Mouse (Mus musculus) forebrain, embryonic 12.5 days (tissue): ENCODE measurements around the gene Apol11b. TPM values are rescaled to one million over a fixed set of nuclear protein-coding genes. Genes with fewer than 3 reads are reported as not detected.
A peak's percentile ranks its signal among the peaks of the same experiment; 100 is the strongest.
"Not testable (repeated sequence)": the region's sequence is repeated elsewhere in the genome, so short reads cannot be mapped to it uniquely, and the experiment has no call there.

Source experiments
- ATAC-seq: fragments of 200-750 bp; cut with Nextera tagmentation; 2 replicates; pipeline ENCODE4 v1.8.0; 2017; ENCODE audit warnings: moderate TSS enrichment; ENCODE audit not compliant: low FRiP score
- H3K27ac ChIP-seq: fragments of 300-500 bp; sonication (generic); 2 replicates; pipeline ENCODE4 v1.5.1; 2016; ENCODE audit warnings: mild to moderate bottlenecking
- H3K27me3 ChIP-seq: fragments of 300-500 bp; sonication (generic); 2 replicates; pipeline ENCODE4 v1.6.1; 2016; ENCODE audit warnings: mild to moderate bottlenecking
- H3K36me3 ChIP-seq: fragments of 300-500 bp; sonication (generic); replicated peaks from 2 replicates; pipeline ENCODE4 v1.6.1; 2016; ENCODE audit warnings: mild to moderate bottlenecking
- H3K4me1 ChIP-seq: fragments of 300-500 bp; sonication (generic); 2 replicates; pipeline ENCODE4 v1.6.1; 2016
- H3K4me2 ChIP-seq: fragments of 300-500 bp; sonication (generic); 2 replicates; pipeline ENCODE4 v1.6.1; 2016; ENCODE audit warnings: mild to moderate bottlenecking, moderate library complexity
- H3K4me3 ChIP-seq: fragments of 300-500 bp; sonication (generic); replicated peaks from 2 replicates; pipeline ENCODE4 v1.5.1; 2016; ENCODE audit warnings: mild to moderate bottlenecking
- H3K9ac ChIP-seq: fragments of 300-500 bp; sonication (generic); 2 replicates; pipeline ENCODE4 v1.6.1; 2016; ENCODE audit warnings: mild to moderate bottlenecking
- H3K9me3 ChIP-seq: fragments of 300-500 bp; sonication (generic); 2 replicates; pipeline ENCODE4 v1.6.1; 2016
- WGBS: fragments of 180-500 bp; shearing (Covaris S2); methylation state at CpG from one replicate; pipeline ENCODE4 v1.1.7; 2016; 5-methylcytosine and 5-hydroxymethylcytosine counted together
- polyA plus RNA-seq: library from polyadenylated mRNA; unstranded; fragments of >200 nt; fragmentation: Nextera tagmentation; extraction: Ambion mirVana; gene quantifications from 2 replicates; pipeline ENCODE4 v1.2.1, GENCODE M21; 2016

The Apol11b gene
- not detected in 2 replicates for polyA plus RNA-seq

DNA sequence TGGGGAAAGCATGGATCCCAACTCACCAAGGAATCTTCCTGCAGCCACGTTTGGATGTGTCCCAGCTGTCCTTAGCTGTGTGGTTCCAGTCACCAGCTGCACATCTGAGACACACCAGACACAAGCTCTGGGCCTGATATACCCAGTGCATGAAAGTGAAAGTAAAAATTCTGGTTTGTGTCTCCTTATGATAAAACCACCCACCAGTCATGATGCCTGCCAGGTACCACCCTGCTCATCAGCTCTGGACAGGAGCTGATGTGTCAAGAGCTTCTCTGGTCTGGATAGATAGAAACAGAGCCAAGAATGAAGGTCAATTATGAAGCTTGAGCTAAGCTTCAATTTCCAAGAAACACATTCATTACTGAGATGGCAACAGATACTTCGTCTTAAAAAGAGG, at the start of gene Apol11b:
Gene Apol11b, minus strand, starts transcription at position 111 of the 400 bp plus-strand sequence.
- H3K9ac ChIP-seq, H3K9me3 ChIP-seq, H3K27me3 ChIP-seq, H3K36me3 ChIP-seq, H3K4me2 ChIP-seq, H3K27ac ChIP-seq, H3K4me3 ChIP-seq, ATAC-seq, H3K4me1 ChIP-seq: not testable (repeated sequence)
- WGBS = 76% methylated on average over 2 of the region's 2 CpGs

DNA sequence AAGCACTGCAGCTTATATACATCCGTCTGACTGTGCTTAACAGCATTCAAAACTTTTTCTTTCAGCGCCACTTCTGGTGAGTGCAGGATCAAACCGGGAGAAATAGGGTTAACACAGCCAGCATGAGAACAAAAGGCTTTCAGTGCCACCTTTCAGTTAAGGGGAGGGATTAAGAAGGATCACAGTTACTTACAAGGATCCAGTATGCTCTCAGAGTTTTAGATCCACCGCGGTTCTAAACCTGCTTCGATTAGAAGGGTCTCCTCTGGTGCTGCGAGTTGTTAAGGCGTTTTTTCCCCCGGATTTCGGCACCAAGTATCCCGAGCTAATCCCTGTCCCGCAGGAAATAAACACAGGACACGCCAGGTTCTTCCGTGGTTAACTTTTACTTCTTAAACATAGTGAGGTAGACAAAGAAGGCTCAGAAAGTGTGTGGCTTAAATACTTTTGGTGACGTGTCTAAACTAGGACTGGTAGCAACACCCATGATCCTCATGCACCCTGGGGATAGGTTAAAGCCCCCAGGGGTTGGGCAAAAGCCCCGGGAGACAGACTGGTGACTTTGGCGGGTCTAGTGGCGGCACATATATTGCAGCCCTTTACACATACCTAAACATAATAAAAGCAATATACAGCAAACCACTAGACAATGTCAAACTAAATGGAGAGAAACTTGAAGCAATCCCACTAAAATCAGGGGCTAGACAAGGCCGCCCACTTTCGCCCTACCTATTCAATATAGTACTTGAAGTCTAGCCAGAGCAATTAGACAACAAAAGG, 48.6 kb upstream of the Apol11b start:
- H3K27ac ChIP-seq, H3K36me3 ChIP-seq, H3K4me1 ChIP-seq, H3K9me3 ChIP-seq, ATAC-seq, H3K27me3 ChIP-seq: not testable (repeated sequence)
- Histone ChIP-seq H3K4me3 (peak overlapping the region; percentile 29), H3K9ac (peak overlapping the region; percentile 38; the same call in 1 of the 2 replicates), H3K4me2 (peak overlapping the region; percentile 51)
- 6% methylated on average over 20 of the region's 20 CpGs for WGBS

DNA sequence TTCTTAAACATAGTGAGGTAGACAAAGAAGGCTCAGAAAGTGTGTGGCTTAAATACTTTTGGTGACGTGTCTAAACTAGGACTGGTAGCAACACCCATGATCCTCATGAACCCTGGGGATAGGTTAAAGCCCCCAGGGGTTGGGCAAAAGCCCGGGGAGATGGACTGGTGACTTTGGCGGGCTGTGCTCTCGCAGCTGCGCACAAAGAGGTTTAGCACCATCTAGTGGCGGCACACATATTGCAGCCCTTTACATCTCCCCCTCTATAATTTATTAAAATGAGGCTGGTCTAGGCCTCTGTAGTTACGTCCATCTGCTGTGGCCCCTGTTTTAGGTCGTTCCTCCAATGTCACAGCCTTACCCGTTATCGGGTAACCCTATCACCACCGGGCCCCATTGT, 40.9 kb upstream of the Apol11b start:
- not testable (repeated sequence) for ATAC-seq, H3K9me3 ChIP-seq, H3K4me2 ChIP-seq, H3K9ac ChIP-seq, H3K27me3 ChIP-seq, H3K4me1 ChIP-seq, H3K4me3 ChIP-seq, H3K27ac ChIP-seq, H3K36me3 ChIP-seq
- WGBS = 18% methylated on average over 11 of the region's 11 CpGs

DNA sequence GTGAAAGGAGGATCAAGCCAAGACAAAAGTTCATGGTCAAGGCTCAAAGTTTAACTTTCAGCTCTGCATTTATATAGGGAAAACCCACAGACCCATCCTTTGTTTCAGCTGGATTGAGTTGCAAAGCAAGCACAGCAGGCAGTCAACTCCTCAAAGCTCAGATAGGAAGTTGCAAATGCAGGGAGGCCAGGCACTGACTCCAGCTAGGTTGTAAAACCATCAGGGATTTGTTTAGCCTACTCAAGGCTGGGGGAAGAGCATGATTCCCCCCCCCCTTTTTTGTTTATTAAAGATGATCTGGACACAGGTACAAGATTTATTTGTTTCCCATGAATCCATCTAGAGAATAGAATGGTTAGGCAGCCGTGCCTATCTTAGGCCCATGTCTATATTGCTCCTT, 31.0 kb upstream of the Apol11b start:
- not testable (repeated sequence) for H3K27ac ChIP-seq, H3K9ac ChIP-seq, H3K4me2 ChIP-seq, H3K36me3 ChIP-seq, ATAC-seq, H3K9me3 ChIP-seq, H3K4me3 ChIP-seq, H3K4me1 ChIP-seq, H3K27me3 ChIP-seq
- WGBS = 77% methylated on average over 1 of the region's 1 CpGs

DNA sequence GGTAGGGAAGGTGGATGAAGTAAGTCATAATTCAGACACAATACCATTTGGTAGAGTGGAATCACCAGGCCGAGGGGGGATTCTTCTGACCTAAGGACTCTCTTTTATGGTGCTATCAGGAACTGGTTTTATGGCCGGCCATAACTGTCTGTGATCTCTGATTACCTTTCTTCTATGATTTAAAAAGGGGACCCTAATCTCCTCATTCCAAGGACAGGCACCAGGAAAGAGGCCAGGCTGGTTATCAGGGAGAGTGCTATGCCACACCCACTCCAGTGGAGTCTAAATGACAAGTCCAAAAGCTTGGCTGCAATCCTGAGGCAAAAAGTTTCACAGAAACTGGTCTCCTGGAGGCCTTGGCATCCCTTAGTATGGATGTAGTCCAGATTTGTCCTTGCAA, 18.8 kb upstream of the Apol11b start:
- H3K27ac ChIP-seq, H3K4me3 ChIP-seq, H3K4me1 ChIP-seq, ATAC-seq, H3K4me2 ChIP-seq, H3K9ac ChIP-seq, H3K9me3 ChIP-seq, H3K27me3 ChIP-seq, H3K36me3 ChIP-seq: not testable (repeated sequence)
- 95% methylated on average over 2 of the region's 2 CpGs for WGBS

DNA sequence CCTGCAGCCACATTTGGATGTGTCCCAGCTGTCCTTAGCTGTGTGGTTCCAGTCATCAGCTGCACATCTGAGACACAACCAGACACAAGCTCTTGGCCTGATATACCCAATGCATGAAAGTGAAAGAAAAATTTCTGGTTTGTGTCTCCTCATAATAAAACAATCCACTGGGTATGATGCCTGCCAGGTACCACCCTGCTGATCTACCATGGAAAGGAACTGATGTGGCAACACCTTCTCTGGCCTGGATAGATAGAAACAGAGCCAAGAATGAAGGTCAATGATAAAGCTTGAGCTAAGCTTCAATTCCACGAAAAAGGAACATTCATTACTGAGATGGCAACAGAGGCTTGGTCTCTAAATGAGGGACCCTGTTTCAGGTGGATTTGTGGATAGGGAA, 16.7 kb upstream of the Apol11b start:
- H3K9ac ChIP-seq, H3K27ac ChIP-seq, H3K4me2 ChIP-seq, H3K4me1 ChIP-seq, ATAC-seq, H3K36me3 ChIP-seq, H3K27me3 ChIP-seq, H3K9me3 ChIP-seq, H3K4me3 ChIP-seq: not testable (repeated sequence)
- WGBS = 91% methylated on average over 1 of the region's 1 CpGs

DNA sequence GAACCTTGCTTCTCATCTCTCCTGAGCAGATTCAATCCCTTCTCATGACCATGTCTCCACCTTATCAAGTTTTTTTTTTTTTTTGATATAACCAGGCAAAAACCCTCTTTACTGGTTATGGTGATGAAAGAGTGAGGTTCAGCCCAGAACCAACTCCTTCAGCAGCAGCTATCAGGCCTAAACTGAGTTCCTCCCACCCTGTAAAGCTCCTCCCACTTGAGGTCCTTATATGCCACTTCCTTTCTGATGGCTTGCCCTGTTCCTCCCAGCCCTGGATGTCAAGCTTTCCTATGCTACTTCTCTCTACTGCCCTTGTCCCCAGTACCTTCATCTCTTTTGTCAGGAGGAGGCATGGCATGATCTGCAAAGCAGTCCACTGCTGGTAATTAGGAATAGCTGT, 8.1 kb upstream of the Apol11b start:
- not testable (repeated sequence) for ATAC-seq, H3K4me2 ChIP-seq

DNA sequence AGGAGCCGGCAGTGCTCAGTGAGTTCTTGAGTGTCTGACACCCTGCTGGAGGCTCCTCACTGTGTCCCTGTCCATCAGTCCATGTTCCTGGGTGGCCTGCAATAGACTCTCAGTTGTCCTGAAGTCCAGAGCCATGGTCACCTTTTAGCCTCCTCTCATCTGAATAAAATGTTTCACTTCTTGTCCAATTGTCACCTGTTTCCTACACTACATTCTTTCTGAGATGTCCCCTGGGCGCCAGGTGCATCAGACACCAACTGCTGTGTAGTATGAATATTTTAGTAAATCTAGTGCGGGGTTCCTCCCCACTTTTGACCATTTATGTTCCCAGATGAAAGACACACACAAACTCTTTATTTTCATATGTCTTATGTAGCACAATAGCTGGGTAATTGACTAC, 13.3 kb downstream of the Apol11b start:
- not testable (repeated sequence) for H3K27me3 ChIP-seq, H3K4me2 ChIP-seq, H3K36me3 ChIP-seq, H3K9ac ChIP-seq, H3K4me3 ChIP-seq, H3K9me3 ChIP-seq, H3K27ac ChIP-seq, ATAC-seq, H3K4me1 ChIP-seq
- WGBS = 70% methylated on average over 3 of the region's 3 CpGs

More for the DNA sequence above, 8.1 kb upstream of the Apol11b start:
- H3K27me3 ChIP-seq, H3K36me3 ChIP-seq, H3K4me1 ChIP-seq, H3K9ac ChIP-seq, H3K4me3 ChIP-seq, H3K27ac ChIP-seq, H3K9me3 ChIP-seq: not testable (repeated sequence)

DNA sequence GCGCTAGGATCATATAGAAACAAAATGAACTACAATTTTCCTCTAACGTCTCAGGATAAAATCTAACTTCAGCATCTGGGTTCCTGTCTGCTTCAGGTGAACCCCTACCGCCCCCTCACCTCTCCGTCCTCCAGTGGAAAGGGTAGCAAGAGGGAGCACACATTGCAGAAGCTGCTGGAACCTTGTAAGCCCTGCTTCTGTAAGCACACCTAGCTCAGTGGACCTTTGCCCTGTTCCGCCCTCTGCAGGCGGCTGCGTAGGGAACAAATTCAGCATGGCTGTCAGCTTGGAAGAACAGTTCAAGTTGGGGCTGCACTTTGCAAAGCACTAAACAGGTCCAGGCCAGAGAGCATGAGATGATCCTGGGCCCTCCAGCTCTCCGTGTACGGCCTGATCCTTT, 14.4 kb downstream of the Apol11b start:
- not testable (repeated sequence) for H3K4me2 ChIP-seq, H3K4me3 ChIP-seq, H3K9me3 ChIP-seq, H3K27me3 ChIP-seq, ATAC-seq, H3K27ac ChIP-seq, H3K9ac ChIP-seq, H3K36me3 ChIP-seq, H3K4me1 ChIP-seq
- 63% methylated on average over 9 of the region's 9 CpGs for WGBS

DNA sequence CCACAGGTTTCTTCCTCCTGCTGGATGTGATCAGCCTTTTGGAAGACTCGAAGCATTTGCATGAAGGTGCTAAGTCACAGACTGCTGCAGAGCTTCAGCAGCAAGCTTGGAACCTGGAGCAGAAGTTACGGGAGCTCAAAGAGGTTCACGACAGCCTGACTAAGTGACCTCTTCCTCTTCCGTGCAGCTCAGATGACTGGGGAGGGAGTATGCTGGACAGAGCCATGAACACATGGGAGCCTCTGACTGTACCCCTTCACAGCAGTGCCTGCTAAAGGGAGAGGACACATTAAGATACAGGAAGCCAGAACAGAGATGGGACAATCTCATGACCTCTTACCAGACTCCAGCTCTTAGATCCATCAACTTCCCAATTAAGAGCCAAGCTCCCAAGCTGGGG, 16.6 kb downstream of the Apol11b start:
- not testable (repeated sequence) for H3K4me2 ChIP-seq, H3K4me1 ChIP-seq, ATAC-seq, H3K27ac ChIP-seq, H3K9me3 ChIP-seq, H3K9ac ChIP-seq, H3K4me3 ChIP-seq, H3K36me3 ChIP-seq, H3K27me3 ChIP-seq
- 91% methylated on average over 4 of the region's 4 CpGs for WGBS

DNA sequence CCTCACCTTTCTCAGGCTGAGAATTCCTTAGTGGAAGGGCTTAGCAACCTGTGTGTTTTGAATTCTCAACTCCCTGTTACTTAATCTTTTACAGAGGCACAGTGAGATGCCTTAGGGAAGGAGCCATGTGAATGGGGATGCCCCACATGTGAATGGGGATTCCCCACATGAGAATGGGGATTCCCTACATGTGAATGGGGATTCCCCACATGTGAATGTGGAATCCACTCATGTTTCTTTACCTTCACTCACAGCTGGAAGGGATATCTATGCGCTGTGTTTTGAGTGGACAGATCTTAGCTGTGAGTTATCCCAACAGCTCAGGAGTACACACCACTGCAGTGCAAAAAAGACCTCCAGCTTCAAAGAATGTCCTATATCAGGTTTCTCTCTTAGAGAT, 18.4 kb downstream of the Apol11b start:
- Histone ChIP-seq H3K4me3 (no peak overlapping the region), H3K4me2 (no peak overlapping the region), H3K9ac (no peak overlapping the region), H3K9me3 (no peaks in the 10 kb centered on the region), H3K27me3 (no peaks in the 10 kb centered on the region), H3K4me1 (no peaks in the 10 kb centered on the region), H3K27ac (no peak overlapping the region), H3K36me3 (no peaks in the 10 kb centered on the region)
- WGBS = 77% methylated on average over 1 of the region's 1 CpGs
- no peak for ATAC-seq

DNA sequence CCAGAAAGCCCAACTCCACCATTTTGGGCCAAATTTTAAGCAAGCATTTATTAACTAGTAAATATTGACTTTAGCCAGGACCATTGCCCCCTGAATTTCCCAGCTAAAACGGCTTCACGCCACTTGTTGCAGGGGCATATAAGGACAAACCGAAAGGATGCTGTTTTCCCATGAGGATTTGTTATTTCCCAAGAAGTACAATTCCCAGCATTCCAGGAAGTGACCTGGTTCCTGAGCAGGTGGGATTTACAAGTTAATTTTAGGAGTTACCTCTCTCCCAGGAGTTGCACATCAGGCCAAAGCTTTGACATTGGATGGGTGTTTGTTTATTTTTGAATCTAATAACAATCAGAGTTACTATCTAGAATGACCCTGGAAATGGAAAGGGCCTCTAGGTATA, 37.0 kb downstream of the Apol11b start:
- Histone ChIP-seq H3K4me3 (no peak overlapping the region), H3K4me2 (no peak overlapping the region), H3K4me1 (no peaks in the 10 kb centered on the region), H3K9ac (no peak overlapping the region), H3K36me3 (no peaks in the 10 kb centered on the region), H3K27me3 (no peaks in the 10 kb centered on the region), H3K27ac (no peak overlapping the region), H3K9me3 (no peaks in the 10 kb centered on the region)
- 94% methylated on average over 3 of the region's 3 CpGs for WGBS
- no peak for ATAC-seq

DNA sequence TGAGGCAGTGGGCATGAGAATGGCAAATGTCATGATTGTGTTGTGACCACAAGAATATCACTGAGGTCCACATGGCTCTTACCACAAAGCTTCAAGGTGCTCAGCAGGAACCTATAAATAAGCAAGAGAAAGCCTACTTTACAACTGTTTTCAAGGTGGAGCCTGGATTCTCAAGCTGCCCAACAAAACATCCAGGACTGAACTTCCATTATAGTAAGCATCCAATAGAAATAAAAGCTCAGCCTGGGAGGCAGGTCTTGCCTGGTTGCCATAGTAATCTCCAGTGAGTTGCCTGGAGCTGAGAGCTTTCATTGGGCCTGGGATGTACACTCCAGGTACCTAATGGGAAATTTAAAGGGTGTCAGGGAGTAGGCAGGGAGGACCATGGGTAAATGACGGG, 44.1 kb downstream of the Apol11b start, which contains the start of gene Gm36245:
Gene Gm36245, plus strand, starts transcription at position 301 of the 400 bp plus-strand sequence.
- no peak within 1 kb of the TSS for H3K4me2 ChIP-seq
- H3K9ac ChIP-seq = no peak within 1 kb of the TSS
- ATAC-seq = no peak

More for the DNA sequence above, 44.1 kb downstream of the Apol11b start, which contains the start of gene Gm36245:
- WGBS = 86% methylated on average over 1 of the region's 1 CpGs
- H3K27ac ChIP-seq = no peak within 1 kb of the TSS
- H3K27me3 ChIP-seq = no peaks in the 10 kb centered on the region
- no peak within 1 kb of the TSS for H3K4me3 ChIP-seq
- no peaks in the 10 kb centered on the region for H3K36me3 ChIP-seq
- H3K4me1 ChIP-seq = no peaks in the 10 kb centered on the region
- no peaks in the 10 kb centered on the region for H3K9me3 ChIP-seq
